Mouse (Mus musculus): ENCODE data around the gene Cnnm4.

DNA sequence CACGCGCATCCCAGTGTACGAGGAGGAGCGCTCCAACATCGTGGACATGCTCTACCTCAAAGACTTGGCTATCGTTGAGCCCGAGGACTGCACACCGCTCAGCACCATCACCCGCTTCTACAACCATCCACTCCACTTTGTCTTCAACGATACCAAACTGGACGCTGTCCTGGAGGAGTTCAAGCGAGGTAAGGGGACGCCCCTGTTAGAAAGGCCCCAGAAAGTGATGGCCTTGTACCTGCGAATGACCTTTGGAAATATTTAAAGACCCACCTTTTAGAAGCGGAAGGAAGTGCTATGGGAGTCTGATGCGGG, 41.5 kb downstream of the Cnnm4 start:
- TF ChIP-seq POLR2A (IDR thresholded peaks at IDR 0.05; ENCODE audit: control insufficient read depth in 1 of 2, insufficient read depth in 1 of 2, low read depth in 1 of 2, low read length in 2 of 2, poor library complexity in 1 of 2) (no peak), RAD21 (IDR thresholded peaks at IDR 0.05; ENCODE audit: low read depth, low read length) (no peak), USF1 (IDR thresholded peaks at IDR 0.05; ENCODE audit: low read depth, low read length) (no peak), CTCF (IDR thresholded peaks at IDR 0.05 in 2 of 3, conservative IDR thresholded peaks at IDR 0.05 in 1 of 3; ENCODE audit: control insufficient read depth in 1 of 3, insufficient read depth in 1 of 3, low read depth in 2 of 3, low read length in 3 of 3, poor library complexity in 1 of 3, severe bottlenecking in 1 of 3) (no peak), BHLHE40 (IDR thresholded peaks at IDR 0.05; ENCODE audit: borderline replicate concordance, low read depth, low read length) (no peak), MYB (IDR thresholded peaks at IDR 0.05; ENCODE audit: low read depth, low read length) (no peak)
